Mouse (Mus musculus): ENCODE measurements around the gene Rassf3.

DNA sequence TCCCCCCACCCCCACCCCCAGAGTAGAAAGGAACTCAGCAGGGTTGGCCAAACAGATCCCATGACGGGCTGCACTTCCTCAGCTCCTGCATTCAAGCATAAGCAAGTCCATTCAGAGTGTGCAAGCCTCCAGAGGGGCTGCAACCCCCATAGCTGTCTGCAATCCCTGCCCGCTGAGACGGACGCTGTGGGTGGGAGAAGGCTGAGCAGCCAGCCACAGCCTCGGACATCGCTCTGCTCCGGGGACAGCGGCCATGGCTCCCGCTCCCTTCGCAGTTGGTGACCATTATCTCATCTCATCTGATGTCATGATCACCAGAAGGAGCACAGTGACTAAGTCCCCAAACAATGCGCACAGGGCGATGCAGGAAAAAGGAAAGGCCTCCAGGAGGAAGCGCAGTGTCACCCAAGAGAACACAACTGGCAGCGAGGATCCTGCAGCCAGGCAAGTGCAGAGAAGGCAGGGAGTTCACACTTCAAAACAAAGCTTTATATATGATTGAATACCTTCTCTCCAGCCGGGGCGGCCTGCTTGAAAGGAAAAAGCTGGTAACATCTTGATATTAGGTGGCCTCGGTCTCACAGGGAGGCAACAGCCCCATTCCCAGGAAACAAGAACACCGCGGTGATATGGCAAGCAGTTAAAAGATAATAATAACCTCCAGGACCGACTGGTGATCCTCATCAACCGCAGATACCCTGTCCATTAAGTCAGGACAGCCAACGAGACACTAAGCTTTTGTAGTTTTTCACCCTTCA is 14.6 kb downstream of the Rassf3 start:
- TF ChIP-seq POLR2A (IDR thresholded peaks at IDR 0.05; ENCODE audit: low read depth, low read length) (no peak), CTCF (IDR thresholded peaks at IDR 0.05; ENCODE audit: extremely low read depth, insufficient read depth, insufficient read length, insufficient replicate concordance) (no peak)
